Mouse (Mus musculus): ENCODE measurements around the gene Calcb.

GRCm38 (mm10) chr7:114700871-114701270, 17.6 kb upstream of the Calcb start:
- TF ChIP-seq CTCF (IDR thresholded peaks at IDR 0.05; ENCODE audit: insufficient read depth, low read depth, low read length) (no peak), POLR2A (IDR thresholded peaks at IDR 0.05; ENCODE audit: insufficient read depth, low read depth, low read length) (no peak)
